Mouse (Mus musculus) MEL (cell line): ENCODE measurements at regions not wholly inside any gene's neighbourhood (a gene's known extent, or its start where the extent isn't known, plus 50 kb on each side); places are given as distances from the start of the nearest gene placed in this dataset.

Source experiments
- DNase-seq: peaks from one replicate; pipeline ENCODE4 v3.0.0; 2011; ENCODE audit warnings: low read depth, low spot score
- H3K27ac ChIP-seq: 2 replicates; pipeline ENCODE4 v1.5.1; 2012; ENCODE audit warnings: low read depth, mild to moderate bottlenecking, control low read depth, low read length, moderate library complexity; ENCODE audit not compliant: control insufficient read depth
- H3K27me3 ChIP-seq, 2 experiments: fragments of 150-350 bp in 1 of 2; sonication (generic) in 1 of 2; 2 replicates each; pipeline ENCODE4 v1.6.1; 2012; ENCODE audit warnings: low read length in 2 of 2, mild to moderate bottlenecking in 2 of 2, improper control_type of control experiment in 1 of 2, moderate library complexity in 1 of 2; ENCODE audit not compliant: insufficient read depth in 2 of 2, control insufficient read depth in 1 of 2
- H3K36me3 ChIP-seq, 2 experiments: 2 replicates each; pipeline ENCODE4 v1.6.1; 2012 to 2014; ENCODE audit warnings: low read length in 2 of 2, improper control_type of control experiment in 1 of 2, inconsistent platforms in 1 of 2, mild to moderate bottlenecking in 1 of 2; ENCODE audit not compliant: insufficient read depth in 2 of 2, control insufficient read depth in 1 of 2
- H3K4me1 ChIP-seq, 2 experiments: fragments of 150-350 bp in 1 of 2; sonication (generic) in 1 of 2; 2 replicates each; pipeline ENCODE4 v1.6.1; 2012; ENCODE audit warnings: low read length in 2 of 2, improper control_type of control experiment in 1 of 2, mild to moderate bottlenecking in 1 of 2; ENCODE audit not compliant: insufficient read depth in 2 of 2, control insufficient read depth in 1 of 2
- H3K4me3 ChIP-seq, 2 experiments: fragments of 150-350 bp in 1 of 2; sonication (generic) in 1 of 2; 2 replicates each; pipeline ENCODE4 v1.5.1; 2012; ENCODE audit warnings: low read depth in 2 of 2, low read length in 2 of 2, mild to moderate bottlenecking in 2 of 2, moderate library complexity in 2 of 2, control low read depth in 1 of 2, improper control_type of control experiment in 1 of 2; ENCODE audit not compliant: control insufficient read depth in 1 of 2, insufficient read depth in 1 of 2
- H3K79me2 ChIP-seq: 2 replicates; pipeline ENCODE4 v1.6.1; 2012; ENCODE audit warnings: mild to moderate bottlenecking, low read length, moderate library complexity; ENCODE audit not compliant: control insufficient read depth, poor library complexity, insufficient read depth
- H3K9ac ChIP-seq: 2 replicates; pipeline ENCODE4 v1.6.1; 2012; ENCODE audit warnings: low read depth, mild to moderate bottlenecking, control low read depth, low read length, moderate library complexity; ENCODE audit not compliant: control insufficient read depth, poor library complexity, severe bottlenecking
- H3K9me3 ChIP-seq: fragments of 150-350 bp; sonication (generic); replicated peaks from 2 replicates; pipeline ENCODE4 v1.6.1; 2012; ENCODE audit warnings: mild to moderate bottlenecking, low read length, improper control_type of control experiment, moderate library complexity; ENCODE audit not compliant: insufficient read depth
- E2F4 ChIP-seq: IDR thresholded peaks from 2 replicates; pipeline ENCODE4 v1.6.1; 2011; ENCODE audit warnings: low read depth, low read length, improper control_type of control experiment, borderline replicate concordance
- EP300 ChIP-seq, 2 experiments: IDR thresholded peaks; 2 replicates each; pipeline ENCODE4 v1.6.1; 2011; ENCODE audit warnings: improper control_type of control experiment in 2 of 2, low read length in 2 of 2, low read depth in 1 of 2, mild to moderate bottlenecking in 1 of 2
- HCFC1 ChIP-seq: IDR thresholded peaks from 2 replicates; pipeline ENCODE4 v1.6.1; 2012; ENCODE audit warnings: low read depth, mild to moderate bottlenecking, inconsistent platforms, low read length, improper control_type of control experiment, moderate library complexity
- KAT2A ChIP-seq: conservative IDR thresholded peaks from 2 replicates; pipeline ENCODE4 v1.6.1; 2012; ENCODE audit warnings: low read depth, low read length, improper control_type of control experiment, inconsistent platforms
- MXI1 ChIP-seq: IDR thresholded peaks from 2 replicates; pipeline ENCODE4 v1.6.1; 2011; ENCODE audit warnings: mild to moderate bottlenecking, low read depth, low read length, improper control_type of control experiment
- MYB ChIP-seq: IDR thresholded peaks from 2 replicates; pipeline ENCODE4 v1.6.1; 2011; ENCODE audit warnings: mild to moderate bottlenecking, low read depth, low read length, improper control_type of control experiment
- MYC ChIP-seq: IDR thresholded peaks from 2 replicates; pipeline ENCODE4 v1.6.1; 2011; ENCODE audit warnings: low read depth, mild to moderate bottlenecking, low read length, improper control_type of control experiment, moderate library complexity
- NELFE ChIP-seq: IDR thresholded peaks from 2 replicates; pipeline ENCODE4 v1.6.1; 2011; ENCODE audit warnings: low read depth, low read length, improper control_type of control experiment
- NRF1 ChIP-seq: IDR thresholded peaks from 2 replicates; pipeline ENCODE4 v1.6.1; 2014; ENCODE audit warnings: low read depth, mild to moderate bottlenecking, inconsistent platforms, low read length, improper control_type of control experiment, moderate library complexity; ENCODE audit not compliant: poor library complexity, insufficient read depth, severe bottlenecking
- RCOR1 ChIP-seq: IDR thresholded peaks from 2 replicates; pipeline ENCODE4 v1.6.1; 2012; ENCODE audit warnings: low read depth, mild to moderate bottlenecking, inconsistent platforms, low read length, improper control_type of control experiment
- SIN3A ChIP-seq: IDR thresholded peaks from 2 replicates; pipeline ENCODE4 v1.6.1; 2012; ENCODE audit warnings: low read length, improper control_type of control experiment, inconsistent platforms
- TAL1 ChIP-seq: IDR thresholded peaks from 2 replicates; pipeline ENCODE4 v1.6.1; 2012; ENCODE audit warnings: mild to moderate bottlenecking, inconsistent platforms, low read length, moderate library complexity, mixed read lengths
- TCF12 ChIP-seq: IDR thresholded peaks from 2 replicates; pipeline ENCODE4 v1.6.1; 2014; ENCODE audit warnings: low read depth, mild to moderate bottlenecking, inconsistent platforms, low read length, improper control_type of control experiment, moderate library complexity
- USF2 ChIP-seq, 2 experiments: IDR thresholded peaks; 2 replicates each; pipeline ENCODE4 v1.6.1; 2011 to 2012; ENCODE audit warnings: improper control_type of control experiment in 2 of 2, low read length in 2 of 2, borderline replicate concordance in 1 of 2, inconsistent platforms in 1 of 2, low read depth in 1 of 2, mild to moderate bottlenecking in 1 of 2; ENCODE audit not compliant: insufficient read depth in 1 of 2
- ZKSCAN1 ChIP-seq: IDR thresholded peaks from 2 replicates; pipeline ENCODE4 v1.6.1; 2012; ENCODE audit warnings: low read depth, mild to moderate bottlenecking, inconsistent platforms, low read length, improper control_type of control experiment, moderate library complexity
- ZNF384 ChIP-seq: IDR thresholded peaks from 2 replicates; pipeline ENCODE4 v1.6.1; 2012; ENCODE audit warnings: low read depth, mild to moderate bottlenecking, inconsistent platforms, low read length, improper control_type of control experiment

GRCm38 (mm10) chr7:70037011-70037410 lies 329.5 kb downstream of the Nr2f2 start:
- no peak for DNase-seq
- TF ChIP-seq TCF12: no peak
- TF ChIP-seq NRF1: no peak
- no peaks in the 10 kb centered on the region for H3K9me3 ChIP-seq

GRCm38 (mm10) chr7:70032857-70033256 lies 333.7 kb downstream of the Nr2f2 start:
- no peak overlapping the region for H3K27ac ChIP-seq
- DNase-seq: no peak
- no peaks in the 10 kb centered on the region for H3K27me3 ChIP-seq
- H3K4me3 ChIP-seq: no peak overlapping the region
- no peak overlapping the region for H3K9ac ChIP-seq
- H3K9me3 ChIP-seq: no peaks in the 10 kb centered on the region
- H3K79me2 ChIP-seq: no peaks in the 10 kb centered on the region
- TF ChIP-seq MYB: no peak
- TF ChIP-seq MYC: no peak
- TF ChIP-seq, all 39 proteins: peak for 0
- Histone ChIP-seq H3K4me1 (no peaks in the 10 kb centered on the region), H3K36me3 (no peaks in the 10 kb centered on the region)

More at GRCm38 (mm10) chr7:70037011-70037410, 329.5 kb downstream of the Nr2f2 start:
- no peak overlapping the region for H3K9ac ChIP-seq
- H3K79me2 ChIP-seq: no peaks in the 10 kb centered on the region
- no peak overlapping the region for H3K27ac ChIP-seq
- H3K36me3 ChIP-seq: no peaks in the 10 kb centered on the region
- no peaks in the 10 kb centered on the region for H3K4me1 ChIP-seq
- H3K27me3 ChIP-seq: no peaks in the 10 kb centered on the region
- no peak overlapping the region for H3K4me3 ChIP-seq

DNA sequence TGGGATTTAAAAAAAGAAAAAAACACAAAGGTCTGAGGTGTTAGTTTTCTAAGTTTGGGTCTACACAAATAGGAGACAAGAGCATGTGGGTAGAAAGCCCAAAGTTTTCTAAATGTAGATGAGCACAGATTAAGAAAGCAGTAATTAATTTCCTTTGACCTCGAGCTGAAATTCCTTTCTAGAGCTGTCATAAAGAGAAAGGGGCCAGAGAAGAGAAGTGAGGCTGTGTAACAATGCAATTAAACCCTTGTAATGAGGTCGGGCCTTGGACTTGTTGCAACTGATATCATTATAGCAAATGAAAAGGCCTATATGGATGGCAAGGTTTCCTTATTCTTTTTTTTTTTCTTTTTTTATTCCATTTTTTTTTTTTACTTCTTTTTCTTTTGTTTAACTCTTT lies 337.2 kb downstream of the Nr2f2 start:
- Histone ChIP-seq H3K4me3 (no peak overlapping the region), H3K27ac (no peak overlapping the region), H3K79me2 (no peaks in the 10 kb centered on the region), H3K27me3 (no peaks in the 10 kb centered on the region), H3K9ac (no peak overlapping the region), H3K4me1 (no peaks in the 10 kb centered on the region), H3K36me3 (no peaks in the 10 kb centered on the region), H3K9me3 (no peaks in the 10 kb centered on the region)
- no peak for DNase-seq
- no peak for TF ChIP-seq SIN3A
- no peak for TF ChIP-seq ZNF384
- no peak for TF ChIP-seq HCFC1
- TF ChIP-seq E2F4: no peak
- no peak for TF ChIP-seq NELFE
- TF ChIP-seq KAT2A: no peak
- TF ChIP-seq MXI1: no peak
- TF ChIP-seq USF2 (IDR thresholded peaks at IDR 0.05; ENCODE audit: borderline replicate concordance in 1 of 2, insufficient read depth in 1 of 2, low read depth in 1 of 2, low read length in 2 of 2): no peak
- no peak for TF ChIP-seq TCF12
- no peak for TF ChIP-seq ZKSCAN1
- no peak for TF ChIP-seq MYB
- no peak for TF ChIP-seq TAL1
- no peak for TF ChIP-seq EP300 (IDR thresholded peaks at IDR 0.05; ENCODE audit: low read depth in 1 of 2, low read length in 2 of 2)
- TF ChIP-seq RCOR1: no peak
- no peak for TF ChIP-seq MYC
